Mouse (Mus musculus): Measurements from ENCODE around the gene Mrpl33.
A peak's percentile ranks its signal among the peaks of the same experiment; 100 is the strongest.
"Not testable (repeated sequence)": the region's sequence is repeated elsewhere in the genome, so short reads cannot be mapped to it uniquely, and the experiment has no call there.

The Mrpl33 gene

DNA sequence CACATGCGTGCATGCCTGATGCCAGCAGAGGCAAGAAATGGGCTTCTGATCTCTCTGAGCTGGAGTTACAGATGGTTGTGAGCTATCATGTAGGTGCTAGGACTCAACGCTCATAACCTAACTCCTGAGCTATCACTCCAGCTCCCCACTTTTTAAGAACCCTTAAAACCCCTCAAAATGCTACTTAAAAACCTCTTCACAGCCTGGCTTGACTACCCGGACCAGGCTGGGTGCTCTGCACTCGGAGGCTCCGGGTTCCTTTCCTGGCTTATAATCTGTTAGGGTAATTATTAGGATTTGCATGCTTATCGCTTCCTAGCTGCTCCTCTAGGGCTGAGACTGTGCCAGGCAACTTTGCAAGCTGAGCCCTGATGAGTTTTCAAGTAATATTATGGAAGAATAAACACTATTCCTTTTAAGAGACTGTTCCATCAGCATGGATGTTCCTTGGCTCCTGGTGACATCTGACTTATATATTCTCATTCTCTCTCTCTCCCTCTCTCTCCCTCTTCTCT lies 752 bp downstream of the Mrpl33 start:
- DNase-seq, result no peak

DNA sequence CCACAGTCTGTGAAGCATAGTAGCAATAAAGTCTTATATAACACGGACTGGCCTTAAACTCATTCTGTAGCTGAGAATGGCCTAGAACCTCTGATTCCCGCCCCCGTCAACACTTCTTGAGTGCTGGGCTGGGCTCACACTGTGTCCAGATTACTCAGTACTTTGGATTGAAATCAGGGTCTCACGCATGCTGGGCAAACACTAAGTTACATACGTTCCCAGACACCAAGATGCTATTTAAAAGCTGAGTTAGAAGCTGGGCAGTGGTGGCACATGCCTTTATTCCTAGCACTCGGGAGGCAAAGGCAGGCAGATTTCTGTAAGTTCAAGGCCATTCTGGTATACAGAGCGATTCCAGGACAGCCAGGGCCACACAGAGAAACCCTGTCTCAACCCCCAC lies 1.4 kb downstream of the Mrpl33 start:
- no peak for DNase-seq

DNA sequence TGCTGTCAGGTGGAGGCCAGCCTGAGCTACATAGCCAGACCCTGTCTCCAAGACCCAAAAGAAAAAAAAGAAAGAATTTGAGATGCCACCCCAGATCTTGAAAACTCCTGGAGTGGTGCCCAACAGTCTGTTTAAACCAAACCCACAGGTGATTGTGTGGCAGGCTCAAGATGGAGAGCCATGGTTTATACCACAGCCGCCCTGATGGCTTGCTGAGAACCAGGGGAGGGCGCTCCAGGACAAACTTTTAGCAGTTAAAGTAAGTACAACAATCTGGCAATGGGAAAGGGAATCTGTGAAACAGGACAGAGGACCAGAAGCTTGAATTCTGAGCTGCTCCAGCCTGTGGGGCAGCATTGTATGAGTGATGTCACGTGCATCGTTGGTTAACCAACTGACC lies 1.8 kb downstream of the Mrpl33 start:
- peak; percentile 11 to 20 for DNase-seq

DNA sequence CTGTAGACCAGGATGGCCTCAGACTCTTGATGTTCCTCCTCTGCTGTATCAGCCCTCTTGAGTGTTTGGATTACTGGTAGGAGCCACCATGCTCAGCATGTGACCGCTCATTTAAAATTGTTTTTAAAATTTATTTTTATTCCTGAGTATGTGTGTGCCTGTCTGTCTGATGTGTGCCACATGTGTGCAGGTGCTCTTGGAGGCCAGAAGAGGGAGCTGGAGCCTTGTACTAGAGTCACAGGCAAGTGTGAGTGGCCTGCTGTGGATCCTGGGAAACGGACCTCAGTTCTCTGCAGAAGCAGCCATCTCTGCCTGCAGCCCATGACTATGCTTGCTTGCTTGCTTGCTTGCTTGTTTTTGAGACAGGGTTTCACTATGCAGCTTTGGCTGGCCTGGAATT lies 2.4 kb downstream of the Mrpl33 start:
- DNase-seq, result no peak

DNA sequence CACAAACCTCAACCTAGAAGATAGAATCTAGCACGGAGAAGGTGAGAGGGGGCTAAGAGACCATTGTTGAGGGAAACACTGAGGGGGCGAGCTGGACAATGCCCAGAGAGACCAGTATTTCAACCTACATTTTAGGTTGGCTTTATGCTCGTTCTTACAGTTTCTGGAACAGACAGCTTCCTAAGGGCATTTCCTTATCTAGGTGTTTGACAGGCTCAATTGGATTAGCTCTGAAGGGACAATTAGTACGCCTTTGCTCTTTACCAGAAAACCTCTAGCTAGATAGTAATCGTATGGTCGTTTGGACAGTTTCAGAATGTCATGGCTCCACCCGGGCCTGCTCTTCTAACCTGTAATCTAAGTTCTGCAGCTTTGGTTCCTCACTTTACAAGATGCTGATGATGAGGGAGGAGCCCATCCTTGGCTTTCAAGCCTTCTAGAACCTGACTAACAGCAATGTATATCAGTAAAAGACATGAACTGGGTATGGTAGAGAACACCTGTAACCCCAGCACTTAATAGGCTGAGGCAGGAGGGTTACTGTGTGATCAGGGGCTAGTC lies 4.5 kb downstream of the Mrpl33 start:
- no peak for DNase-seq

DNA sequence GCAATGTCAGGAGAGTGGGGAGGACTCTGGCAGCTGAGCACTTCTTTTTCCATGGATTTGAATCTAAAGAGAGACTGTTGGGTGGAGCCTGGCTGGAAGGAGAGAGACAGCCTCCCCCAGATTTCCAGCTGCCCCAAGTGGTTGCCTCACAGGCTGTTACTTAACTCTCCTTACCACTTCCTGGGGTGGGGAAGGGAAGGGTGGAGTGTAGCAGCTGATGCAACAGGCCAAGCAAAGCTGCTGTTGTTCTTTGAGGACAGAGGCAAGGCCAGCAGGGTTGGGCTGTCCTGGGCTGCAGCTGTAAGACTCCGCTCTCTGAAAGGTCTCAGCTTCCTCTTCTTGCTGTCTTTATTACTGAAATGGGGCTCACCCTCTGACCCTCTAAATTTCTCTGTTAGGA lies 5.6 kb downstream of the Mrpl33 start:
- DNase-seq, result no peak

DNA sequence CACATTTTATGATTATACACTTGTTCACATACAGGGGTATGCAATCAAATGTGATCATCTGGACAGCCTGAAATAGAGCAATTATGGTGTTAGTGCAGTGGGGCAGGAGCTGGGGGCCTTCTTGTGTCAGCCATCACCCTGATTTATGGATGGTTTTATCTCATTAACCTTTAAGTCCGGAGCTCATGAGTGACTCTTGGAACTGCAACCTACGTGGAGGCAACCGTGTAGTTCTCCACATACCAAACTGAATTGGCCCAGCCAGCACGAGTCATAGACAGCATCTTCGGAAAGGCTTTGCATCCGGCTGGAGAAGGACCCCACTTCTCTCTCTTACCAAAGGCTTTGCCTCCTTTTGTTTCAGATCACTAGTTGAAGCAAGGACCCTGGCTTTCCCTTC lies 7.0 kb downstream of the Mrpl33 start:
- no peak for DNase-seq

DNA sequence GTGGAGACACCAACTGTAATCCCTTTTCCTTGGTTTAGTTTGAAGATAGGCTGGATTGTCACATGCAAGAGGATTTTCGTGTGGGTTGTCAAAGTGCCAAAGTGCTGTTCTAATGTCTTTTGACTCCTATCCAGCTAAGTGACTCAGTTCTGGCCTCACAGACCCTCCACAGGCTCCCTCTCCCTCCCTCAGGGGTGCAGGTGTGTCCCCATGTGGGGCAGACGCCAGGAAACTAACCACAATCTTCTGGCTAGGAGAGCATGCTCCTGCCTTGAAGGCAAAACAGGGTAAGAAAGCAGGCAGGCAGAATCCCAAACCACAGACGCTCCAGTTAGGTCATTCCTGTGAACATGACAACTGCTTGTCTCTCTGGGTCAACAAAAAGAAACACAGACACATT lies 9.4 kb downstream of the Mrpl33 start:
- no peak for DNase-seq

DNA sequence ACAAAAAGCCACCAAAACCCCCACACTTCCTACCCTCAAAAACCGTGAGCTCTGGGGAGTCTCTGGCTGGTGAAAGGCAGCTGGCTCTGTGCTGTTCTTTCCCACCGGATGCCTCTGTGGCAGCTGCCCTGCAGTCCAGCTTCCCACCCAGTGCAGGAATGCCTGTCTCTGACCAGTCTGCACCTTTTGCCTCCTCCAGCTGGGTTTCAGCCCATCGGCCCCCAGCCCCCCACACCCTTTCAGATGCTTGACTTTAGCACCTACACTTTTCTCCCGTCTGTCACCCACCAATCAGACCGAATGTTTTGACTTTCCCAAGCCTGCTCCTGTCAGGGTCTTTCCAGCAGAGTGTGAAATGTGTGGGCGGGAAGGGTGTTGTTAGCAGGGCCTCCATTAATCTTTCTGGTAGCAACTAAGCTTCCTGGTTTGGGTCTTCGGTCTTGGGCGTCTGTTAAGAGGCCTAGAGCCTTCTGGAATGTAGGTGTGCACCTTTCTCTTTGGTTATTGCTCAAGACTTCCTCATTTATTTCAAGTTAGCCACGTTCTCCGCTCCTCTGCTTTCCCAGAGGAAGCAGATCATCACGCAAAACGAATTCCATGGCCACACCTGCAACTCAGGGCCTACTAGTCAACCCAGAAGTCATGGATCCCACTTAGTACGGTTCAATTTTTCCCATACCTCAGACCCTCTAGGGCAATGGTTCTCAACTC lies 13.8 kb downstream of the Mrpl33 start:
- no peak for DNase-seq

DNA sequence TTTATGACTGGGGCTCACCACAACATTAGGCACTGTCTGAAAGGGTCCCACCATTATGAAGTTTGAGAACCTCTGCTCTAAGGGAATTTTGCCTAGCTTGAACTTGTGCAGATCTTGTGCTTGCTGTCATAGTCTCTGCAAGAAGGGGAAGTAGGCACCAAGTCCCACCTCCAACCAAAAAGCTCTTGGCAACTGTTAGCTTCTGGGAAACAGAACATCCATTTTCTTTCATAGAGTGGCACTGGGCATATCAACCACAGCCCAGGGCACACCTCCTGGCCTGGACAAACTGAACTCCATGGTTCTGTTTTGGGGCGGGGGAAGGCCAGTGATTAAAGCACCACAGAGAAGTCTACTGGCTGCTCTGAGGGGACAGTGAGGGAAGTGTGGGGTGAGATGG lies 14.5 kb downstream of the Mrpl33 start:
- no peak for DNase-seq

DNA sequence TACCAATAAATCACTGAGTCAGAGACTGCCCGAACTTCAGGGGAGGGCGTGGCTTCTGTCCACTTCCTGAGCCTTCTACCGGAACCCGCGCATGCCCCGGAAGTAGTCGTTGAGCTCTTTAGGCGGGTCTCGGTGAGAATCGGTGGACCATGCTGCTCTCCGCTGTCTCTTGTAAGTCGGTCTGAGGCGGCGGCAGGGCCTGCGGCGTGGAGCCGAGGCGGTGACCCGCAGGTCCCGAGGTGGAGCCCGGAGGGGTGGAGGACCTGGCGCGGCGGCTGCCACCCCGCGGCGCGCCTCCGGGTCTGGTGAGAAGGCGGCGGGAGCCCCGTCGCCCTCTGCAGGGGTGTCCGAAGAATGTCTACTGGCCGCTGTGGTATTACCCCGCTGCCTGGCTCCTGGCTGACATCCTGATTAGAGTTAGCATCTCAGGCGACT lies 17.1 kb downstream of the Mrpl33 start:
- DNase-seq, result peak; percentile 84 to 87

DNA sequence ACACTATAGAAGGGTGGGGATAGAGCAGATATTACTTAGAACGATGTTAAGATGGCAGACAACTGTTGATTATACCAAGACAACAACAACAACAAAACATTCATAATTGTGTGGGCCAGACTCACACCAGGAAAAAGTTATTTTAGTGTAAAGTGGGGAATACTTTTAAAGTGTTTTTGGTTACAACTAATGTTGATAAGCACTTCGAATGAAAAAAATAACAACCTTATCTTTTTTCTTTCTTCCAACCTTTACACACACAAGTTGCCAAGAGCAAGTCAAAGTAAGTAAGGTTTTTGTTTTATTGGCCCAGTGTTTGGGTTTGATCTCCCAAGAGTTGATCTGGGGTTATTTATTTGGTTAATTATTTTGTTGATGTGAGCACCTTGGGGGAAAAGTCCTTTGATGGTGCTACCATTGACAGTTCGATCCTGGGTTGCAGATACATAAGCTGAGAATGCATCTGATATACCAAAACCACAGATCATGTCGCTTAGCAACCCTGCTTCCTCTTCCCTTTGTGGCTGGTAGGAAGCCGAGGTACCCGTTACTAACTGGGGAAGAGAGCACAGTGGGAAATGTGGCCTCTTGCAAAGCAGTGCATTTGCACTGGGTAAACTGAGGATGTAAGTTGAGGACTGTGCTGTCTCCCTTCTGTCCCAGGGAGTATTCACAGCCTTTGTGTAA lies 17.7 kb downstream of the Mrpl33 start:
- no peak for DNase-seq

DNA sequence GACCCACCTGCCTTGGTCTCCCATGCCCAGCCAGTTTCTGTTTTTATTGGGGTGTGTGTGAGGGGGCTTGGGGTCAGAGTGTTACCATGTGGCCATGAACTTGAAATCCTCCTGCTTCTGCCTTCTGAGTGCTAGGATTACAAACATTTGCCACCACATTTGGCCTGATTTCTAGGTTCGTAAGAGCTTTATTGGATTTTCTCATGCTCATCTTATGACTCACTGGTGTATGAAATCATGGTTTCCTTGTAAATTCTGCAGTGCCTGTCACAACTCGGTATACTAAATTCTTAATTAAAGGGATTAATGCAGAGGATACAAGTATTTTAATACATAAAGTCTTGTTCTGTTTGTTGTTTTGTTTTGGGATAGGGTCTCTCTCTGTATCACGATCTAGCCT lies 23.6 kb downstream of the Mrpl33 start:
- DNase-seq, result no peak

DNA sequence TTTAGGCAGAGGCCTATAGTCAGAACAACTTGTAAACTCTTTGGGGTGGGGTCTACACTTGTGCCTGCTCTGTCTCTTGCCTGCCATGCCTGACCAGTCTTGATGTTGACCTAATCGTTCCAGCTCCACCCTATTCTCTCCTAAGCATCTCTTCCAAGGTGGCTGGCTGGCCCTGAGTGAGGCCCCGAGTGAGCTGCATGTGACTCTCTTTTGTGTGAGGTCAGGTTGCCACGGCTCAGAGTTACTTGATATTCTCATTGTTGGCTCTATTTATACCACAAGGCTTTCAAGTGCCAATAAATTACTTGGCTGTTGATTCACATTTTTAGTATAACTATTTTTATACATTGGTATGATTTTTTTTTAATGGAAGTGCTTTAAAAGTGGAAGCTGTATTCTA lies 30.4 kb downstream of the Mrpl33 start:
- no peak for DNase-seq

DNA sequence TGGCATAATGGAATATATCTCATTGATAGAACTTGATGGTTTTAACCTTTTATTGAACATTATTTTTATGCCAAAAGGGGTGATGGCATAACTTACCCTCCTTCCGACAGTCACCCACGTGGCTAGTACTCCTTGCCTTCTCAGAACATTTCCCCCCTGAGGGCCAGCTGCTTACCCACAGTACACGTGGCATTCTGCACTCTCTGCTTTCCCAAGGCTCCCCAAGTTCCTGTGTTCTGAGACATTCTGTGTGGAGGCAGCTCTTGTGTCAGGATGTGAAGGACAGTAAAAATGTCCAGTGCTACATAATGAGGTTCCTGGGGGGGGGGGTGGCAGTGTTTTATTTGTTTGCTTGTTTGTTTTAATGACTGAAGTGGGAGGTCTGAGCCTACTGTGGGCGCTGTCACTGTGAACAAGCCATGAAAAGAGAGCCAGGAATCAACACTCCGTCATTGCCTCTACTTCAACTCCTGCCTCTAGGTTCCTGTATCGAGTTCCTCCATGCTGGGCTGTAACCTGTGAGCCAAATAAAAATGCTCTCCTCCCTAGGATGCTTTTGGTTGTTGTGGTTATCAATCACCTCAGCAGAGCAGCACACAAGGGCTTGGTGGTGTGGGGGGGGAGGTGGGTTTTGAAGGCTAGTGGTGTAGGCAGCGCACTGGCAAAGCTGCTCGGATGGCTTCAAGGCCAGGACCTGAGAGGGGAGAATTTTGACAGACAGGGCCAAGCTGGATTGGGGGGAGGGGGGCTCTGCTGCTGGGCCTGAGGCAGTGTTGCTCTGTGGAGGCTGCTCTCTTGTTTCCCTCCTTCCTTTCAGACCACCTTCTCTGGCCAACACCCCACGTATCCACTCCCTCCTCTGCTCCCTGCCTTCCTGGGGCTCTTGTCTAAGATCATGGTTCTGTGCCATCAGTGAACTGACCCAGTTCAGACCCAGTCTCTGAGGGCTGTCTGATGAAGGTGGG lies 31.1 kb downstream of the Mrpl33 start:
- no peak for DNase-seq

DNA sequence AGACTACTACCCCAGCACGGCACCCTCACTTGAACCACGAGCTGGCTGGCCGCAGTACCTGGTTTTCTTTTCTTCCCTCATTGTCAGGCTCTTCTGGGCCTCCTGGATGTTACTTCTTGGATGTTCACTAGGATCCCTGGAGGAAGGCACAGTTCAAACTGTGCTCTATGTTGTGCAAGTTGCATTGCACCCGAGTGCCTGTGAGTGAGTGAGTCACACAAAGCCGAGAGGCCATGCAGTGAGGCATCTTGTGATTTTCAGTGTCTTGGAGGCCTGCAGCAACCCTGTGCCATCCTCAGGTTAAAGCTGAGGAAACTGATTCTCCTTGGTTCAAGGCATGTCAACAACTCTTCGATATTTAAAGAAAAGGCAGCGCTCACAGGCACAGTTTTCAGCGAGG lies 31.8 kb downstream of the Mrpl33 start:
- no peak for DNase-seq

DNA sequence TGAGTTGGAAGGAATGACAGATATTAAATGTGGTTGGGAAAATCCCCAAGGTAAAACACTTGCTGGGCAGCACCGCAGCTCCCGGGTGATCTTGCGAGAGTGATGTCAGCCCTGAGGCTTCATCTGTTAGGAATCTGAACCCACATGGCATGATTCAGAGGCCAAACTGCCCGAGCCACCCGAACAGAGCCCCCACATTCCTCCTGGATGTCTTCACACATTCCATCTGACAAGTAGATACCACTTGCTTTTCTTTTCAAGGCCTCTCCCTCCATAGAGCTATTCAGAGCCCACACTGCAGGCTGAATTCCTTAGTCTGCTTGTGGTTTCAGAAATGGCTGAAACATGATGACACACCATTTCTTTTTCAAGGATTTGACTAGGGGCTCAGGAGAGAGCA lies 33.3 kb downstream of the Mrpl33 start:
- DNase-seq, result no peak

DNA sequence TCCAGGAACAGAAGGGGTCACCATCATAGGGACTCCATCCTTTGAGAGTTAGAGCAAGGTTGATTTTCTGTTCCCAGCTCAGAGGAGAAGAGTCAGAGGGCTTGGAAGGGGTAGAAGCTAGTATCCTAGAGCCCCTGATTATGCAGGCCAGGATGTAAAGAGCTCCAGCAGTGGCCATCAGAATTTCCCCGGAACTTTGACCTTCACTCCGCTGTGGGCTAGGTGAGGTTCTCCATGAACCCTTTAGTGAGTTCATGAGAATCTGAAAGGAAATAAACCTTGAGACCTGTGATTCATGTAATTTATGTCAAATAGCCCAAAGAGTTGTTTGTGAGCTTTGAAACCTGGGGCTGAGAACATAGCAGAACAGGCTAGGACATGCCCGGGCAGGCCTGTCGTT lies 34.4 kb downstream of the Mrpl33 start:
- DNase-seq, result not testable (repeated sequence)

DNA sequence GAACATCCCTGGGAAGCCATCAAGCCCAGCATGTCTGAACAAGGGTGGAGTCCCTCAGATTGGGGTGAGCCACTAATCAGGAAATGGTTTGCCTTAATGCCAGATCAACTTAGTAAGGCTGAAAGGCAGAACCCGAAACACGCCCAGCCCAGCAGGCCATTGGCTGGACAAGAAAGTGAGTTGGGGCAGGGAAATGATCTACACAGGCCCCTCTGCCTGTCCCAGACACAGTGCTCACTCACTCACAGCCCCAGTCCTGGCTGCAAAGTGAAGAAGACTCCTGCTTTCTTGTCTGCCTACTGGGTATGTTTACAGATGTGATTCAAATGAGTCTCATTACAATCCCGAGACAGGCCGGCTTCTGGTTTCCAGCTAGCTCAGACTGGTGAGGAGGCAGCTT lies 37.4 kb downstream of the Mrpl33 start:
- no peak for DNase-seq

DNA sequence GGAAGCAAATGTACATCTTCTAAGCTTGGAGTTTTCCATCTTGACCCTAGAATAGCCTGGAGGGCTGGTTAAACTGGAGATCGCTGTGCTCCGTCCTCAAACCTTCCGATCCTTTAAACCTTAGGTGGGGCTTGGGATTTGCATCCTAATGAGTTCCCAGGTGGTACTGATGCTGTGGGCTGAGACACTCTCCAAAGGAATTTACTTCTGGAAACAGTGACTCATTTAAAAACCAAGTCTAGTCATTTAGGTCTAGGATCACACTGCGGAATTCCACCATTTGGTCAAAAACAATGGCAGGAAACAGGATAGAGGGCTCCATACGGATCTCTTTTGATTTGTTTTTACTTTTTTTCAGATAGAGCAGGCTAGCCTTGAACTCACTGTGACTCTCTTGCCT lies 37.9 kb downstream of the Mrpl33 start:
- no peak for DNase-seq

DNA sequence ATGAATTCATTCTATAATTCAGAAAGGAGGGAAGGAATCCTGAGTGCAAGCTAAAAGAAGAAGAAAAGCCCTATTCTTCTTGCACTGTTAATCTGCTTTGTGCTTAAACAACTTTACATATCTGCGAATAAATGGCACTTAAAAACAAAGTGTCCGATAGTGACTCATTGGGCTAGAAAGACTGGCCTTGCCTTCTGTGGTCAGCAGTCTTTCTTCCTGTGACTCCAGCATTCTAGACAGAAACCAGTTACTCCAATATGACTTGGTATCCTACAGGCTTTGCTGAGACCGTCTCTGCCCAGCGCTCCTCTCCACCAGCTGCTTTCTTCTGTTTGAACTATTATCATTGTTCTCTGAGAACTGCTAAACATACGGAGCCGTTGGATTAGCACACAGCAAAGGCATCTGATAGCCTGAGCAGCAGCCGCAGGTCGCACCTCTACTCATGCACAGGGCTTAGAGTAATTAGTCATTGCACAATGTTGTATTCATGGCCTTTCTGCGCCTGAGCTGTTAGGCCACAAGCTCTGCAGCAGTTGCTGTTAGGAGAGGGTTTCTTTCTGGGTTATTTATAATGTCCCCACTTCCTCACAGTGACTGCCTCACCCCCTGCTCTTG lies 40.0 kb downstream of the Mrpl33 start:
- DNase-seq, result no peak

DNA sequence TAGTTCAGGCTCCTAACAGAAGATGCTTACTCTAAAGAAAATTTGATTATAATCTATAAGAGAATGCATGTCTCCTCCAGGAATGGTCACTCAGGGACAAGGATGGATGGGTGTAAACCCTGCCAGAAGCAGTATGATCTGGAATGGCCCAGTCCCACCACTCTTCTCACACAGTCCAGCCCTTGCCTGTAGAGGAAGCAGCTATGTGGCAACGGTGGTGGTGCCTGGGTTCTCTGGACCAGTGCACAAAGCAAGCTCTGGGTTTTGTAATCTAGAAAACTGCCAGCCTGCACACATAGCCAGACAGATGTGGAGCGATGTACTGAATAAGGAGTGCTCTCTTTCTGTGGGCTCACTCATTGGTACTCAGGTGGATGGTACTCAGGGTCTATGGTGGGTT lies 43.8 kb downstream of the Mrpl33 start:
- no peak for DNase-seq

DNA sequence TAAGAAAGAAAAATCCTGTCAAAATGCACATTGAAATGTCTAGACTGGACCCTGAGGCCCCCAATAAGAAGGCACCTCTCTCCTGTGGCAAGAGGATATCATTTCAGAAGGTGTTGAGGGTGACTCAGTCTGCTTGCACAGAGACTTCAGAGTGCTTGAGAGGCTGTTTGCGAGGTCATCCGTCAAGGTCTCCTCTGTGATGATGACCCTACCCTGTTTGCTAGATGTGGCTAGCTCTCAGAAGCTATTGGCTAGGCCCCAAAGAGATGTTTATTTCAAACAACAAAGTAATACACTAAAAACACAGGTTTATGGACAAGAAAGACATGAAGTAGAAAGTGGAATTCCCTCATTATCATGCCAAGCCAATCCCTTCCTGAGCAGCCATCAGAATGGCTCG lies 45.6 kb downstream of the Mrpl33 start:
- no peak for DNase-seq

Data from cerebellum, adult 18-20 months (tissue).